Mouse (Mus musculus) spleen, postnatal 0 days (tissue): Measurements from ENCODE around the gene Orc1. TPM values are rescaled to one million over a fixed set of nuclear protein-coding genes. Genes with fewer than 3 reads are reported as not detected.

ENCODE experiments used
- polyA plus RNA-seq: library from polyadenylated mRNA; unstranded; fragments of >200 nt; fragmentation: Nextera tagmentation; extraction: Ambion mirVana; gene quantifications from 2 replicates; pipeline ENCODE4 v1.2.1, GENCODE M21; 2015

Gene Orc1
- 19.4 and 22.1 TPM in 2 replicates for polyA plus RNA-seq

GRCm38 (mm10) chr4:108578840-108579742 is at the start of gene Orc1, which contains the start of gene Prpf38a:
Gene Orc1 (plus strand): TSS chr4:108579423.
Gene Prpf38a (minus strand): TSS chr4:108579336.

GRCm38 (mm10) chr4:108619587-108620341 is 40.5 kb downstream of the Orc1 start, which contains the start of gene Cc2d1b:
Gene Cc2d1b (plus strand): TSS chr4:108619940.

Other genes starting within 250 kb of the Orc1 start
- not detected in 2 replicates for gene Shisal2a, start 196.1 kb upstream of the Orc1 start, polyA plus RNA-seq
- gene Gpx7, start 172.5 kb upstream of the Orc1 start, polyA plus RNA-seq = 11.6 and 13.9 TPM in 2 replicates
- gene Tut4, start 120.0 kb upstream of the Orc1 start, polyA plus RNA-seq = 37.6 and 41.7 TPM in 2 replicates
- gene Prpf38a, start 87 bp upstream of the Orc1 start, polyA plus RNA-seq = 50.2 and 50.6 TPM in 2 replicates
- gene Cc2d1b, start 40.5 kb downstream of the Orc1 start, polyA plus RNA-seq = 13.5 and 16.7 TPM in 2 replicates
- 0.64 and 1.2 TPM in 2 replicates for gene 3110021N24Rik, start 140.2 kb downstream of the Orc1 start, polyA plus RNA-seq
- 1.2 and 1.6 TPM in 2 replicates for gene Zfyve9, start 201.4 kb downstream of the Orc1 start, polyA plus RNA-seq